Mouse (Mus musculus): ENCODE measurements around the gene Wnt9b. TPM values are rescaled to one million over a fixed set of nuclear protein-coding genes. Genes with fewer than 3 reads are reported as not detected.

Wnt9b gene
- polyA plus RNA-seq, 1 experiment from 2014 or later = 1.2 TPM

DNA sequence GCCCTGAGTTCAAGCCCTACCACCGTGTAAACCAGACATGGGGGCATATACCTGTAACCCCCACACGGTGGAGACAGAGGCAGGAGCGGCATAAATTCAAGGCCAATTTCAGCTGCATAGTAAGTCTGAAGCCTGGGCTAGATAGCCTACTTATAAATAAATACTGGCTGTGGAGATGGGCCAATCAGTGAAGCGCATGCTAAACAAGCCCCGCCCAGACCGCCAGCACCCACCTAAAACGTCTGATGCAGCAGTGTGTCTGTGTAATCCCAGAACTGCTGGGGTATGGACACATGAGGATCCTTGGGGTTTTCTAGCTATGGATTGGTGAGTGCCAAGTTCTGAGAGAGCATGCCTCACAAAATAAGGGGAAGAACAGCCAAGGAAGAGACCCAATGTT is 10.5 kb upstream of the Wnt9b start:
- WGBS = 53% methylated on average over 7 of the region's 7 CpGs
- DNase-seq (ENCODE audit: low spot score) = no peak
- no peaks in the 10 kb centered on the region for H3K9me3 ChIP-seq
- H3K27ac ChIP-seq = no peak overlapping the region
- H3K36me3 ChIP-seq = no peaks in the 10 kb centered on the region
- H3K4me1 ChIP-seq = no peaks in the 10 kb centered on the region
- peaks cover 26% of the 10 kb centered on the region; the same call in 1 of the 2 replicates for H3K27me3 ChIP-seq (ENCODE audit: insufficient read depth, poor library complexity, severe bottlenecking)
- H3K4me3 ChIP-seq = no peak overlapping the region

- peak; percentile 89 for DNase-seq (ENCODE audit: low spot score)
- no peak overlapping the region for H3K27ac ChIP-seq
- 12% methylated on average over 6 of the region's 6 CpGs for WGBS
Observed at GRCm38 (mm10) chr11:103758706-103759105, 9.1 kb upstream of the Wnt9b start.

DNA sequence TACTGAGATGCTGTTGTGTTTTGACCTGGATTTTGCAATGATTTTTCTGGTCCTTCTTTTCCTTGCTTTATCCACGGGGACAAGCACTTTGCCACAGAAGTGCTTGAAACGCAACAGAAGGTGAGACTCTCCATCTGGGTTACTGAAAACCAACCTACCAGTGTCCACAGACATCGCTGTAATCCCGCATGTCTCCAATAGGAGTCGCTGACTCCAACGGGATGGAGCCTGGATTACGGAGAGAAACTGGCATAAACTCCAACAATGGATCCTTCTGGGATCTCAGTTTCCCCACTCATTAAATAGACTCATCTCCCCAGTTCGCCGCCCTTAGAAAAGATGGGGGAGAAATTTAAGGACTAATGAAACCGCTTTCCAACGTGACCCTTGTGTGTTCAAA is 8.4 kb upstream of the Wnt9b start:
- Histone ChIP-seq H3K4me1 (no peaks in the 10 kb centered on the region), H3K4me3 (no peak overlapping the region), H3K36me3 (no peaks in the 10 kb centered on the region), H3K27ac (no peak overlapping the region), H3K9me3 (no peaks in the 10 kb centered on the region), H3K27me3 (ENCODE audit: insufficient read depth, poor library complexity, severe bottlenecking) (peaks cover 29% of the 10 kb centered on the region)
- DNase-seq (ENCODE audit: low spot score) = no peak
- 41% methylated on average over 11 of the region's 11 CpGs for WGBS

More at GRCm38 (mm10) chr11:103758706-103759105, 9.1 kb upstream of the Wnt9b start:
- Histone ChIP-seq H3K9me3 (no peaks in the 10 kb centered on the region), H3K4me1 (no peaks in the 10 kb centered on the region), H3K36me3 (no peaks in the 10 kb centered on the region), H3K27me3 (ENCODE audit: insufficient read depth, poor library complexity, severe bottlenecking) (peaks cover 23% of the 10 kb centered on the region; the same call in 1 of the 2 replicates), H3K4me3 (no peak overlapping the region)

- H3K4me3 ChIP-seq = no peak overlapping the region
- no peak for DNase-seq (ENCODE audit: low spot score)
- peaks cover 13% of the 10 kb centered on the region for H3K4me1 ChIP-seq
- no peaks in the 10 kb centered on the region for H3K9me3 ChIP-seq
- peaks cover 89% of the 10 kb centered on the region for H3K27me3 ChIP-seq (ENCODE audit: insufficient read depth, poor library complexity, severe bottlenecking)
- H3K36me3 ChIP-seq = no peaks in the 10 kb centered on the region
- H3K27ac ChIP-seq = no peak overlapping the region
- WGBS = 65% methylated on average over 3 of the region's 3 CpGs
Observed at GRCm38 (mm10) chr11:103750612-103751011, 991 bp upstream of the Wnt9b start.

- 71% methylated on average over 19 of the region's 19 CpGs for WGBS
- DNase-seq (ENCODE audit: low spot score) = no peak
- Histone ChIP-seq H3K9me3 (no peaks in the 10 kb centered on the region), H3K27ac (no peak overlapping the region), H3K36me3 (no peaks in the 10 kb centered on the region), H3K4me1 (peaks cover 30% of the 10 kb centered on the region), H3K27me3 (ENCODE audit: insufficient read depth, poor library complexity, severe bottlenecking) (peaks cover 68% of the 10 kb centered on the region), H3K4me3 (no peak overlapping the region)
Observed at GRCm38 (mm10) chr11:103735046-103735781, 14.4 kb downstream of the Wnt9b start.

DNA sequence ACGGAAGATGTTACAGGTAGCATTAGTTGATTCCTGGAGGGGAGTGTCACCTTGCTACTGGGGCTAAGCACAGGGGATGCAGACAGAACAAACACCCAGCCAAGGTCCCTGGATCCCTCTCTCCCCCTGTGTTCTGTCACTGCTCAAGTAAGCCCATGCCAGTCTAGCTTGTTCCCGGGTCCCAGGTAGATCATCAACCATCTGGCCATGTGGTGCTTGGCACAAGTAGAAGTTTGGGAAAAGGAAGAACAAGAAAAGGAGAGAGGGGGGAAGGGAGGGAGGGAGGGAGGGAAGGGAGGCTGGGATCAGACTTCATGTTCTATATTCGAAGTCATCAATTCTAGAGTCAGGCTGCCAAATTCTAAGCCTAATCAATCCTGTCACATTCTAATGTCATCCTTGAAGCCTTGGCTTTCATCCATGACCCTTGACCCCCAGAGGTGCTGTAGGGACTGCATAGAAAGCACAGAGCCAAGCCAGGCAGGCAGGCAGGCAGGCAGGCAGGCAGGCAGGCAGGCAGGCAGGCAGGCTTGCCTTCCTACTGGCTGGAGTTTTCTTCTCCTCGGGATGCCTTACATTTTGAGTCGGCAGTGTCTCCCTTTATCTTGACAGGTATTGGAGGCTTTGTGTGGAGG is 15.1 kb downstream of the Wnt9b start:
- no peaks in the 10 kb centered on the region for H3K36me3 ChIP-seq
- no peak for DNase-seq (ENCODE audit: low spot score)
- no peak overlapping the region for H3K4me3 ChIP-seq
- H3K27ac ChIP-seq = no peak overlapping the region
- no peaks in the 10 kb centered on the region for H3K9me3 ChIP-seq
- H3K27me3 ChIP-seq (ENCODE audit: insufficient read depth, poor library complexity, severe bottlenecking) = peaks cover 68% of the 10 kb centered on the region
- 59% methylated on average over 5 of the region's 5 CpGs for WGBS
- peaks cover 30% of the 10 kb centered on the region for H3K4me1 ChIP-seq

DNA sequence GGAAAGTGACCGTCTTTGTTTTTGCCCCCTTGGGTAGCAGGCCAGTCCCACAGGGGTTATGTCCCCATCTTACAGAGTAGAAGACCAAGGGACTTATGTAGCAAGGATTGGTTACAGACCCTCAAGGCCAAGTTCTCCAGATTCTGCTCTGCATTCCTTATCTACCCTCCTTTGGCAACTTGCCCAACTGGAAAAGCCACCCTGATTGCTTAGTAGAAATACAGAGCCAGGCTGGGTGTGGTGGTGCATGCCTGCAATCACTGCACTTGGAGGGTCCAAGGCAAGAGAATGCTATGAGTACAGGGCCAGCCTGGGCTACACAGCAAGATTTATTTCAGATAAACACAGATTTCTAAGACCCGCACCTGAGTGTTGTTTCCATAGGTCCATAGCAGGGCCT is 15.7 kb downstream of the Wnt9b start:
- H3K36me3 ChIP-seq = no peaks in the 10 kb centered on the region
- H3K4me3 ChIP-seq = no peak overlapping the region
- no peaks in the 10 kb centered on the region for H3K9me3 ChIP-seq
- no peak overlapping the region for H3K27ac ChIP-seq
- 82% methylated on average over 2 of the region's 2 CpGs for WGBS
- H3K27me3 ChIP-seq (ENCODE audit: insufficient read depth, poor library complexity, severe bottlenecking) = peaks cover 71% of the 10 kb centered on the region
- DNase-seq (ENCODE audit: low spot score) = no peak
- H3K4me1 ChIP-seq = peaks cover 30% of the 10 kb centered on the region

- DNase-seq (ENCODE audit: low spot score) = no peak
- WGBS = 69% methylated on average over 4 of the region's 4 CpGs
- no peak overlapping the region for H3K4me3 ChIP-seq
- H3K27me3 ChIP-seq (ENCODE audit: insufficient read depth, poor library complexity, severe bottlenecking) = peaks cover 72% of the 10 kb centered on the region
- H3K27ac ChIP-seq = no peak overlapping the region
- no peaks in the 10 kb centered on the region for H3K36me3 ChIP-seq
- peaks cover 32% of the 10 kb centered on the region for H3K4me1 ChIP-seq
- H3K9me3 ChIP-seq = no peaks in the 10 kb centered on the region
Observed at GRCm38 (mm10) chr11:103733069-103733468, 16.6 kb downstream of the Wnt9b start.

DNA sequence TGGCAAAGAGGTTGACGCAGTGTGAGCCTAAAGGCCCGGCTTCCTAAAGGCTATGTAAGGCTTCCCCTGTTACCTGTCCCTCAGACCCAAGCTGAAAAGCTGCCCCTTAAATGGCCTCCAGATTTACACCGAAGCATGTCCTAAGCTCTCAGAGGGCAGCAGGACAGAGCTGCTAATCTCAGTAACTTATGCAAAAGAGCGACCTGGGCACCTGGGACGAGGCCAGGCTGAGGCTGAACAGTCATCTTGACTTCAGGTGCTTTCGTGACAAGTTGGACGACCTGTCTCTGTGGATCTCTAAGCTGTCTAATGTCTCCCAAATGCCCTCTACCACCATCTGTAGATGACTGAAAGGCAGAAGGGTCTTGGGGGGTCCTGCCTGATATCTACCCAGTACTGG is 17.3 kb downstream of the Wnt9b start:
- H3K9me3 ChIP-seq = no peaks in the 10 kb centered on the region
- no peak for DNase-seq (ENCODE audit: low spot score)
- peaks cover 64% of the 10 kb centered on the region for H3K27me3 ChIP-seq (ENCODE audit: insufficient read depth, poor library complexity, severe bottlenecking)
- no peak overlapping the region for H3K27ac ChIP-seq
- H3K4me1 ChIP-seq = peaks cover 39% of the 10 kb centered on the region
- no peak overlapping the region for H3K4me3 ChIP-seq
- no peaks in the 10 kb centered on the region for H3K36me3 ChIP-seq
- WGBS = 78% methylated on average over 7 of the region's 7 CpGs

DNA sequence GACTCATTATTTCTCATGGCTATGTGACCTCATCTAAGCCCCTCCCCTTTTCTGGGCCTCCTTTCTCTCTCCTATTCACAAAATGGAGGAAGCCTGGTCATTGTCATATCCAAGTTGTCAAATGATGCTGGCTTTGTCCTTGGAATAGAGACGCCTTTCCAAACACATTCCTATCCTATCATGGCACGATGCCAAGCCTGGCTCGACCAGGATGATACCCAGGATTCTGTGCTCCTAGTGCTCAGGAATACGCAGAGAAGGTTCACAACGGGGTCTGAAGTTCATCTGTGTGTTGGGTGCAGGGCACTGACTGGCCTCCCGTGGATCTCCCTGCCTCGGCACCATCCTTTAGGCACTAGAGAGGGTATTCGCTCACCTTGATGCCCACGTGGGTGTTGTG is 18.0 kb downstream of the Wnt9b start:
- Histone ChIP-seq H3K36me3 (no peaks in the 10 kb centered on the region), H3K27me3 (ENCODE audit: insufficient read depth, poor library complexity, severe bottlenecking) (peaks cover 64% of the 10 kb centered on the region), H3K4me1 (peaks cover 40% of the 10 kb centered on the region), H3K9me3 (no peaks in the 10 kb centered on the region), H3K4me3 (no peak overlapping the region), H3K27ac (no peak overlapping the region)
- DNase-seq (ENCODE audit: low spot score) = no peak
- WGBS = 75% methylated on average over 9 of the region's 9 CpGs

- peaks cover 49% of the 10 kb centered on the region for H3K27me3 ChIP-seq (ENCODE audit: insufficient read depth, poor library complexity, severe bottlenecking)
- no peak overlapping the region for H3K4me3 ChIP-seq
- H3K36me3 ChIP-seq = no peaks in the 10 kb centered on the region
- H3K9me3 ChIP-seq = no peaks in the 10 kb centered on the region
- H3K4me1 ChIP-seq = peaks cover 28% of the 10 kb centered on the region
- WGBS = 66% methylated on average over 9 of the region's 9 CpGs
- no peak for DNase-seq (ENCODE audit: low spot score)
- no peak overlapping the region for H3K27ac ChIP-seq
Observed at GRCm38 (mm10) chr11:103729282-103729985, 20.2 kb downstream of the Wnt9b start.

DNA sequence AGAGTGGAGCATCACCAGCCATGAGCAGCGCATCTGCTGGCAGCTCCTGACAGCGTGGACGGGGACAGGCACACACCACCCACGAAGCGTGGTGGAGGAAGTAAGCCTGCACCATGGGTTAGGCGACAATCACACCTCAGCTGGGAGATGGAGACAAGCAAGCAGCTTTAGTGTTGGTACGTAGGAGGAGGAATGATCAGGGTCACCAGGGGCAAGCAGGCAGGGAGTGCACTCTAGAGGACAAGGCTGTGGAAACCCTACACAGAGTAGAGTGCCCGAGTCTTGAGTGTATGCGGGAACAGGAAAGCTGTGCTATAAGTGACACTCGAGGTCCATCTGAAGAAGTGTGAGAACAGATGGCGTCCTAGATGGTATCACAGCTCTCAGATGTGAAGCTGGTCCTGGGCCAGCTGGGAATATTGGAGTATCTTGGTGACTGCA is 25.3 kb downstream of the Wnt9b start:
- Histone ChIP-seq H3K36me3 (no peaks in the 10 kb centered on the region), H3K27me3 (ENCODE audit: insufficient read depth, poor library complexity, severe bottlenecking) (peaks cover 13% of the 10 kb centered on the region), H3K4me1 (peaks cover 20% of the 10 kb centered on the region), H3K4me3 (no peak overlapping the region), H3K27ac (no peak overlapping the region), H3K9me3 (no peaks in the 10 kb centered on the region)
- 67% methylated on average over 11 of the region's 11 CpGs for WGBS
- no peak for DNase-seq (ENCODE audit: low spot score)

DNA sequence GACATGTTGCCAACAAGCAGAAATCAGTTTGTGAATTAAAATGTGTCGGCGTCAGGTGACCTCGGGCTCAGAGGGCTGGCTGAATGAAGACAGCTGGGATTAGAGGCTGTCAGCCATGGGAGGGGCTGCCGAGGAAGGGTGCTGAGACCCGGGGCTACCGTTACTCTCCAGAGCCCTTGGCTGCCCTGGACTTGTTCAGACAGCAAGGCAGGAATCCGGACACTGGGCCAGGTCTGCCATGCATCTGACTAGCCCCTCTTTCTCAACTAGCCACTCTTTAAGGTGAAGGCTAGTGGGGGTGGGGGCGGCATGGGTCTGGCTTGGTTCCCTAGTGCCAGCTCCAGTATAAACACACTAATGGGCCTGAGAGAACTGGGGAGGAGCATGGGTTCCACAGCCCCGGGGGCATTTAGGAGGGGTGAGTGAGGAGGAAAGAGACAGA is 27.6 kb downstream of the Wnt9b start:
- Histone ChIP-seq H3K27ac (peak overlapping the region; percentile 67), H3K27me3 (ENCODE audit: insufficient read depth, poor library complexity, severe bottlenecking) (peaks cover 4% of the 10 kb centered on the region; the same call in 1 of the 2 replicates), H3K4me1 (peaks cover 21% of the 10 kb centered on the region), H3K36me3 (no peaks in the 10 kb centered on the region), H3K9me3 (no peaks in the 10 kb centered on the region), H3K4me3 (peak overlapping the region; percentile 48)
- no peak for DNase-seq (ENCODE audit: low spot score)
- 16% methylated on average over 9 of the region's 9 CpGs for WGBS

All from heart, embryonic 10.5 days (tissue).